Mouse (Mus musculus) limb, embryonic 14.5 days (tissue): Measurements from ENCODE around the gene Fblim1. TPM values are rescaled to one million over a fixed set of nuclear protein-coding genes. Genes with fewer than 3 reads are reported as not detected.

Experiments
- ATAC-seq: fragments of 200-750 bp; cut with Nextera tagmentation; 2 replicates; pipeline ENCODE4 v1.8.0; 2017; ENCODE audit warnings: low read depth, moderate number of reproducible peaks, moderate TSS enrichment; ENCODE audit not compliant: low FRiP score
- DNase-seq: peaks from one replicate; pipeline ENCODE4 v3.0.0-alpha.2; 2015; ENCODE audit warnings: low spot score
- H3K27ac ChIP-seq: fragments of 300-500 bp; sonication (generic); replicated peaks from 2 replicates; pipeline ENCODE4 v1.5.1; 2014; ENCODE audit warnings: low read depth, mild to moderate bottlenecking, low read length, moderate library complexity, mixed read lengths
- H3K27me3 ChIP-seq: fragments of 300-500 bp; sonication (generic); 2 replicates; pipeline ENCODE4 v1.6.1; 2014; ENCODE audit warnings: low read length, mixed read lengths; ENCODE audit not compliant: control insufficient read depth, insufficient read depth
- H3K36me3 ChIP-seq: fragments of 300-500 bp; sonication (generic); 2 replicates; pipeline ENCODE4 v1.6.1; 2014; ENCODE audit warnings: mild to moderate bottlenecking, low read length, moderate library complexity, mixed read lengths; ENCODE audit not compliant: control insufficient read depth, insufficient read depth
- H3K4me1 ChIP-seq: fragments of 300-500 bp; sonication (generic); 2 replicates; pipeline ENCODE4 v1.6.1; 2014; ENCODE audit warnings: antibody characterized with exemption, low read length, mixed read lengths; ENCODE audit not compliant: control insufficient read depth, insufficient read depth
- H3K4me2 ChIP-seq: fragments of 300-500 bp; sonication (generic); replicated peaks from 2 replicates; pipeline ENCODE4 v1.6.1; 2014; ENCODE audit warnings: low read depth, mild to moderate bottlenecking, low read length, moderate library complexity; ENCODE audit not compliant: severe bottlenecking
- H3K4me3 ChIP-seq: fragments of 300-500 bp; sonication (generic); replicated peaks from 2 replicates; pipeline ENCODE4 v1.5.1; 2014; ENCODE audit warnings: low read length
- H3K9ac ChIP-seq: fragments of 300-500 bp; sonication (generic); 2 replicates; pipeline ENCODE4 v1.6.1; 2014; ENCODE audit warnings: mild to moderate bottlenecking, low read depth, low read length, moderate library complexity; ENCODE audit not compliant: severe bottlenecking
- H3K9me3 ChIP-seq: fragments of 300-500 bp; sonication (generic); 2 replicates; pipeline ENCODE4 v1.6.1; 2016; ENCODE audit warnings: low read length; ENCODE audit not compliant: control insufficient read depth
- POLR2A ChIP-seq: fragments of 200-500 bp; IDR thresholded peaks from 2 replicates; pipeline ENCODE4 v1.8.0; 2012; ENCODE audit warnings: inconsistent platforms, mild to moderate bottlenecking, moderate library complexity, borderline replicate concordance; ENCODE audit not compliant: insufficient read depth, insufficient read length; ENCODE audit errors: extremely low read depth
- WGBS: fragments of 180-500 bp; shearing (Covaris S2); extraction: QIAGEN DNeasy Blood & Tissue Kit; methylation state at CpG from one replicate; pipeline ENCODE4 v1.1.7; 2014; 5-methylcytosine and 5-hydroxymethylcytosine counted together
- polyA plus RNA-seq, 2 experiments: library from polyadenylated mRNA; depleted of rRNA in 1 of 2; stranded (reverse) in 1 of 2; unstranded in 1 of 2; fragments of >200 nt; fragmentation: Nextera tagmentation in 1 of 2; extraction: Ambion mirVana in 1 of 2; gene quantifications; 2 replicates each; pipeline versions ENCODE4 v1.2.1 to v1.2.3; 2012 to 2014

Fblim1 gene
- polyA plus RNA-seq, 2 experiments, result 33.7 to 52.2 TPM

GRCm38 (mm10) chr4:141604493-141604892, 1.4 kb downstream of the Fblim1 start:
- TF ChIP-seq POLR2A, result no peak
- Histone ChIP-seq H3K27ac (no peak overlapping the region), H3K27me3 (no peaks in the 10 kb centered on the region), H3K9me3 (no peaks in the 10 kb centered on the region), H3K9ac (no peak overlapping the region), H3K36me3 (no peaks in the 10 kb centered on the region), H3K4me1 (peaks cover 12% of the 10 kb centered on the region; the same call in 1 of the 2 replicates), H3K4me3 (no peak overlapping the region), H3K4me2 (no peak overlapping the region)
- ATAC-seq (no peak), DNase-seq (no peak)
- 39% methylated on average over 8 of the region's 8 CpGs for WGBS

DNA sequence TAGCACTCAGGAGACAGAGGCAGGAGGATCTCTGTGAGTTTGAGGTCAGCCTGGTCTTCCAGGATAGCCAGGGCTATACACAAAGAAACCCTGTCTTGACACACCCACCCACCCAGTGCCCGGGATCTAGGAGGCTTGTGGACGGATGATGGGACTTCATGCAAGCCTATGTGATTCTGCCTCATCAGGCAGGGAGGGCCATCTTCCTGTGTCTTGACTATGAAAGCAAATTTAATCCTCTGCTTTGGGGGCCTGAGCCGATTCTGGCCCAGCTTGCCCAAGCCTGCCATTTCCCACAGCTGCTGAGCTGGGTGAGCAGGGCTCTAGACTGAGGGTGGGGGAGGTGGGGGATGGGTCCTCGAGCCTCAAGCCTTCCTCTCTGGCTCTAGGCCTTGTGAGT, 2.0 kb downstream of the Fblim1 start:
- no peak overlapping the region for H3K27ac ChIP-seq
- DNase-seq, result no peak

DNA sequence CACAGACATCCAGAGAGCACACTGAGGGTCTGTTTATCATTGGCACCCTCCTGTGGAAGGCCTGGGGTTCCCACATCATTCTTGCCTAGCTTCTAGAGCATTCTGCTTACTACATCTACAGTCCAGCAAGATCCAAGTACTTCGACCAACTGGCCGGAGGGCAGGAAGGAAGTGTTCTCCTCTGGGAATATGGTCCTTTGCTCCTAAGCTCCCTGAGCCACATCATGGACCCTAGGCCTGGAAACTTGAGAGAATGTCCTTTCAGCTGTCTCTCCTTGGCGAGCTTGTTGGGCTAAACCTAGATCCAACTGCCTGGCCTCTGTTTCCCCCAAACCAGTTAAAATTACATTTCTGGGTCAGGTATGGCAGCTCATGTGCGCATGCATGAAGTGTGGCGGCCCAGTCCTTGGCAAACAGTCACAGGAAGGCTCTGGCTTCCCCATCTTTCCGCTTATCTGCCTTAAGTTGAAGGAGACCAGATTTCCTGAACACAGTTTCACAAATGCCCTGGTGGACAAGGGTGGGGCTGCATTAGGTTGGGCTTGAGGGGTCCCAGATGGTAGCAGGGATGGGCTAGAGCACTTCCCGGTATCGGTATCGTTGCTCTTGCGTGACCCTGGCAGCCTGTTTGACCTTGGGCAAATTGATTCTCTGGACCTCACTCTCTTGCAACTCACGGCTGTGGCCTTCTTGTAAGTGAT, 3.2 kb downstream of the Fblim1 start:
- Histone ChIP-seq H3K4me2 (no peak overlapping the region), H3K27ac (no peak overlapping the region), H3K9ac (no peak overlapping the region), H3K36me3 (no peaks in the 10 kb centered on the region), H3K4me1 (peaks cover 23% of the 10 kb centered on the region; the same call in 1 of the 2 replicates), H3K4me3 (no peak overlapping the region), H3K9me3 (no peaks in the 10 kb centered on the region), H3K27me3 (no peaks in the 10 kb centered on the region)
- ATAC-seq, result no peak
- WGBS, result 77% methylated on average over 11 of the region's 11 CpGs
- no peak for DNase-seq
- no peak for TF ChIP-seq POLR2A

More for the DNA sequence above, 2.0 kb downstream of the Fblim1 start:
- WGBS, result 73% methylated on average over 4 of the region's 4 CpGs
- H3K4me1 ChIP-seq, result peaks cover 14% of the 10 kb centered on the region; the same call in 1 of the 2 replicates
- no peak overlapping the region for H3K4me3 ChIP-seq
- no peak overlapping the region for H3K9ac ChIP-seq
- no peaks in the 10 kb centered on the region for H3K9me3 ChIP-seq
- TF ChIP-seq POLR2A, result no peak
- no peaks in the 10 kb centered on the region for H3K27me3 ChIP-seq
- no peaks in the 10 kb centered on the region for H3K36me3 ChIP-seq
- H3K4me2 ChIP-seq, result no peak overlapping the region
- no peak for ATAC-seq

DNA sequence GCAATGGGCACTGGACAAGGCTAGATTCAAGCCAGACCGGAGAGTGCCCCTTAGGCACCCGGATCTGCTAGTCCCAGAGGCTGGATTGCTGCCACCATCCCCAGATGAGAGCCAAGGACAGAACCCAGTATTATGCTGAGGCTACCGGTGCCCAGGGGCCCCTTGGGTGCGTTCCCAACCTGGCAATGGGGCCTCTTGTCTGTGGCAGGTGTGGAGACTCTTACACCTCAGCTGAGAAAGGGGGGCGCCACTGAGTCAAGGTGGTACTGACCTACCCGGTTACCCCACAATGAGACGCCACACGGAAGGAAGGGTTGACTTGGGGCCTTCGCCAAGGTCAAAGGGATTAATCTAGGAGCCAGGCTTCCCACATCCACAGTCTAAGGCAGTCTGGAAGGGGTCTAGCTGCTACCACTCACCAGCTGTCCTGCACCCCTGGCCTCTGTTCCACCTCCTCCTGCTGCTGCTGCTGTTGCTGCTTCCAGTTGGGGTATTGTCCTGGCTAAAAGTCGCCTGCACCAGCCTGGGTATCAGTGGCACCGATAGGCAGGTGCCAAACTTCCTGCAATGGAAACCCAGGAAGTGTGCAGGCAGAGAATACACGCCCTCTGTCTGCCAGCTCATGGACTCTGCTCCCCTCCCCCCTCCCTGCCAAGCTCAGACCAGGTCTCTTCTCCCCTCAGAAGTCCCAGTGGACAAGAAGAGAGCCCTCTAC, 4.6 kb downstream of the Fblim1 start:
- no peak for ATAC-seq
- Histone ChIP-seq H3K4me3 (no peak overlapping the region), H3K9ac (no peak overlapping the region), H3K27me3 (no peaks in the 10 kb centered on the region), H3K36me3 (no peaks in the 10 kb centered on the region), H3K27ac (peak overlapping the region; percentile 26; the same call in 1 of the 2 replicates), H3K9me3 (no peaks in the 10 kb centered on the region), H3K4me2 (no peak overlapping the region), H3K4me1 (peaks cover 23% of the 10 kb centered on the region; the same call in 1 of the 2 replicates)
- no peak for TF ChIP-seq POLR2A
- DNase-seq, result no peak
- 80% methylated on average over 12 of the region's 12 CpGs for WGBS

DNA sequence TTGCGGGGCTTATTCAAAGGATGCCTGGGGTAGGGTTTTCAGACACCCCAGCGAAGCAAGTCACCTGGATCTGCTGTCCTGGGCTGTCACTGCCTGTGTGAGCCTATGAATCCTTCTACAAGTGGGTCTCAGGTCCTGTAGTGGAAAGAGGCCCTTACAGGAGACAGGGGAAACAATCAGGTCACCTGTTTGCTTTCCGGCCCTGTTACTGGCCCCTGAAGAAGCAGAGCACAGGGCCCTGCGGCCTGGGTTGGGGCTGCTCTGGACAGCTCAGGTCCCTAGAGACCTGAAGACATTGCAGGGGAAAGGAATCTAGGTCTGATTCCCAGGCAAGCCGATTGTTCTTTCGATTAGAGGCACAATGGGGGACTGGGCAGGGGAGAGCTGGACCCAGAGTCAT, 5.5 kb downstream of the Fblim1 start:
- Histone ChIP-seq H3K4me1 (peaks cover 23% of the 10 kb centered on the region; the same call in 1 of the 2 replicates), H3K27ac (peak overlapping the region; percentile 74), H3K27me3 (no peaks in the 10 kb centered on the region), H3K36me3 (peaks cover 4% of the 10 kb centered on the region; the same call in 1 of the 2 replicates), H3K4me2 (no peak overlapping the region), H3K9me3 (no peaks in the 10 kb centered on the region), H3K4me3 (peak overlapping the region; percentile 69; the same call in 1 of the 2 replicates), H3K9ac (no peak overlapping the region)
- ATAC-seq (no peak), DNase-seq (no peak)
- TF ChIP-seq POLR2A, result no peak
- WGBS, result 25% methylated on average over 6 of the region's 6 CpGs
